Mouse (Mus musculus) B cell, adult 2 months (primary cell): ENCODE data around the gene Glycam1.

Experiments used
- DNase-seq, 2 experiments: peaks; one replicate each; pipeline ENCODE4 v3.0.0; 2022

Glycam1 gene

DNA sequence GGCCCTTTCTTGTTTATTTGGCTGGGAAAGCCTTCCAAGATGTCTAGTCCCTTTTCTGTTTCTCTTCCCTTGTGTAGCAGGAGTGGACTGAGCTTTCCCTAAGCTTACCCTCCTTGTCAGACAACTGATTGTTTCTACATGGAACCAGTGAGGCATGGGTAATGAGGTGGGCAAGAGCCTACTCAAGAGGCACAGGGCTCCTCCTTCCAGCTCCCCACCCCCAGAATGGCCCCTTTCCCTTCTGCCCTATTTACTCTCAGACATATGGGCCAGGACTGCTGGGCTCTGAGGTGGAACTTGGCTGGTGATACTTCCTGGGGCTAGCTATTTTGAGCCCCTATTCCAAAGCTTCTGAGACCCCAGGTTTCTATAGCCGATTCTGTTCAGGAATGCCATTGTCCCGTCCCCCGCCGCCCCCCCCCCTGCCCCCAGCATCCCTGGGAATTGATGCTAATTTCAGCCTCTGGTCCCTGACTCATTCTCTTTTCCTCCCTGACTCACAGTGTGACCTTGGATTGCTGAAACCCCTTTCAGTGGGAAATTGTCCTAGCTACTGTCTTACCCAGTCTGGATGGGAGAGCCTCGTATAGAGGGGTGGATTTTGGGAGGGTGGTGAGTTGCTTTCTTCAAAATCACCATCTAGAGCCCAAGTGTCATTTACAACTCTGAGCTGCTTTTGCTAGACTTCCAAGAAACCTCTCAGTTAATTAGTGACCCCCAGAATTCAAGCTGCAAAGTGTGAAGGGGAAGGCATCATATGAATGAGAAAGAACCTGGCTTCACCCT lies 46.1 kb downstream of the Glycam1 start:
- DNase-seq = no peak

DNA sequence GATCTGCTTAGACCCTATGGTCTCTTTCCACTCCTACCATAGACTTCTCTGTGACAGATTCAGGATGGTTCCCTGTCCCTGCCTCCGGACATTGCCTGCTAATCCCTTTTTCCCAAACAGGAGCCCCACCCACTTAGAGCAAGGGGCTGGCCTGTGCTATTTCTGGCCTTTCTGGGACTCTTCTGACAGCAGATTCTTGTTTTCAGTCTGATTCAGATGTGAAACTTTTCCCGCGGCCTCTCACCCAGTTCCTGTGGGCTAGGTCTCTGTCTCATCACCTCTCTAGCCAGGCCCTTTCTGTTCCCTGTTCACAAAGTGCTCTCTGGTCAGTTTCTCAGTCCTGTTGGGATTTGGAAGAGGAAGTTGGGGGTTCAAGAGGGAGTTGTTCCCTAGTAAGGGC lies 50.0 kb downstream of the Glycam1 start:
- DNase-seq = no peak

DNA sequence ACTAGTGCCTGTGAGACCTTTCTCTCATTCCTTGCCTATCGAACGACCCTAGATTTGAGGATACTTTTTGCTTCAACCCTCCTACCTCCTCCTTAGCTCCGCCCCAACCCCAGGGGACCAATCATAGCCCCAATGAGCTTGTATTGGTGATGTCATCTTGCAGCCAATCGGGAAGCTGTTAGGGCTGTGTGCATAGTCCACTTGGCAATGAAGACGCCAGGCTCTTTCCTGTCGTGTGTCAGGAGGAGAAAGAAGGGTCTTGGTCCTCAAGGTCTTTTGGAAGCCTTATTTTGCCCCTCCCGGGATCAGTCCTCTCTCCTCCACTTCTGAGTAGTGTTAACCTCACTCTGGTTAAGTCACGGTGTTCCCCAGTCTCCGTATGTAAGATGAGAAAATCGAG lies 50.8 kb downstream of the Glycam1 start:
- peak; percentile 48 to 66 for DNase-seq

DNA sequence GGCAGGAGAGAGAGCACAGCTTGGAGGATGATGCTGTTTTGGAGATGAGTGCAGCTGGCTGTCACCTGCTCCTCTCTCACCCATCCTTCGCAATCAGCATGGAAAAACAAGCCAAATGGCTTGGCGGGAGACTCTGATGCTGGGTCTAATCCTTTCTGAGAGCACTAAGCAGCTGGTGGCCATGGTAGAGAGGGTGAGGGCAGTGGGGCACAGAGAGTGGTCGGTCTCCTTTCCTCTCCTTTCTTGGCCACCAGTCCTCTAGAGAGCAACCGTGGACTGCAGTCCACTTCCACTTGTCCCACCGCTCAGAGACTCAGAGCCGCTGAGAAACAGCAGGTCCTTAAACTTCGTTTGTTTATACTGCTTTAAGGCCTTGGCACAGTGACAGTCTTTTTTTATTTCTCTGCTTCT lies 51.3 kb downstream of the Glycam1 start:
- DNase-seq = no peak
